Mouse (Mus musculus) neural tube, embryonic 12.5 days (tissue): ENCODE measurements around the gene Ccdc163. TPM values are rescaled to one million over a fixed set of nuclear protein-coding genes. Genes with fewer than 3 reads are reported as not detected.

Experiments used
- ATAC-seq: fragments of 200-750 bp; cut with Nextera tagmentation; 2 replicates; pipeline ENCODE4 v1.8.0; 2017; ENCODE audit warnings: low read depth, mild to moderate bottlenecking, moderate TSS enrichment, moderate library complexity; ENCODE audit not compliant: low FRiP score
- H3K27ac ChIP-seq: fragments of 300-500 bp; sonication (generic); 2 replicates; pipeline ENCODE4 v1.5.1; 2016
- H3K27me3 ChIP-seq: fragments of 300-500 bp; sonication (generic); replicated peaks from 2 replicates; pipeline ENCODE4 v1.6.1; 2016; ENCODE audit warnings: mild to moderate bottlenecking
- H3K36me3 ChIP-seq: fragments of 300-500 bp; sonication (generic); 2 replicates; pipeline ENCODE4 v1.6.1; 2016; ENCODE audit warnings: mild to moderate bottlenecking
- H3K4me1 ChIP-seq: fragments of 300-500 bp; sonication (generic); 2 replicates; pipeline ENCODE4 v1.6.1; 2016
- H3K4me2 ChIP-seq: fragments of 300-500 bp; sonication (generic); replicated peaks from 2 replicates; pipeline ENCODE4 v1.6.1; 2016; ENCODE audit warnings: mild to moderate bottlenecking
- H3K4me3 ChIP-seq: fragments of 300-500 bp; sonication (generic); 2 replicates; pipeline ENCODE4 v1.5.1; 2016
- H3K9ac ChIP-seq: fragments of 300-500 bp; sonication (generic); 2 replicates; pipeline ENCODE4 v1.6.1; 2016; ENCODE audit warnings: mild to moderate bottlenecking
- H3K9me3 ChIP-seq: fragments of 300-500 bp; sonication (generic); 2 replicates; pipeline ENCODE4 v1.6.1; 2016; ENCODE audit warnings: mild to moderate bottlenecking
- WGBS: fragments of 180-500 bp; shearing (Covaris S2); methylation state at CpG from one replicate; pipeline ENCODE4 v1.1.7; 2016; 5-methylcytosine and 5-hydroxymethylcytosine counted together
- polyA plus RNA-seq: library from polyadenylated mRNA; unstranded; fragments of >200 nt; fragmentation: Nextera tagmentation; extraction: Ambion mirVana; gene quantifications from 2 replicates; pipeline ENCODE4 v1.2.1, GENCODE M21; 2016

Gene Ccdc163
- polyA plus RNA-seq, 1 experiment from 2014 or later = 22.0 TPM

GRCm38 (mm10) chr4:116734996-116735395 is 26.7 kb downstream of the Ccdc163 start:
- Histone ChIP-seq H3K4me3 (no peak overlapping the region), H3K36me3 (no peaks in the 10 kb centered on the region), H3K27me3 (no peaks in the 10 kb centered on the region), H3K9me3 (no peaks in the 10 kb centered on the region), H3K4me2 (no peak overlapping the region), H3K4me1 (no peaks in the 10 kb centered on the region), H3K27ac (no peak overlapping the region), H3K9ac (no peak overlapping the region)
- whole genome bisulfite sequencing = 90% methylated on average over 2 of the region's 2 CpGs
- no peak for ATAC-seq

DNA sequence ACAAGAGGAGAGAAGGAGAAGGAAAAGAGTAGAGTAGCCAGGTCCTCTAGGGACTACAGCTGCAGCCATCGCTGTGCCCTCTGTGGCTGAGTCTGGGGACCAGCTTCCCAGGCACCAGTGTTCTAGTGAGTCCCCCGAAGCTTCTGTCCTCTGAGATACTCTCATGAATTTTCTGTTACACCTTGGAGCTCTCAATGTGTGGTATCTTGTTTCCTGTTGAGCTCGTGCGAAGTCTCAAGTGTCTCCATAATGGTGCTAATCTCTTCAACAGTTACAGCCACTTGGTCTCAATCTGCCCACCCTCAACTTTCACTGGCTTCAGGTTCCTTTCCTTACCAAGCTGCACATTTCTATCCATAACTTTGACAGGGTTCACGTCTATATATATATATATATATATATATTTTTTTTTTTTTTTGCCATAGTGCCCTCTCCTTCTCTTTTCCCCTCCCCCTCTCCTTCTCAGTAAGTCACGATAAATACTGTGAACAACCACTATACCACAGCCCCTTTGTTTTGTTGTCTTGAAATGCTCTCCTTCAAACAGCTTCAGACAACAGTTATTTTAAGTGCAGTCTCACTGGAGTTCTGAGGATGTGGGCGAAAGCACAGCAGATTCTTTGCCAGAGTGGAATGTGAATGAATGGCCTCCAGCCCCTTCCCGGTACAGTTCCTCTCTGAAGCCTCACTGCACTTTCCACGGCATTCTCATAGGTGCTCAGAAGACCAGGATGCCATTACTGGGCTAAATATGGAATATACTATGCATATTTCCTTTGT is 30.9 kb downstream of the Ccdc163 start:
- Histone ChIP-seq H3K36me3 (no peaks in the 10 kb centered on the region), H3K4me2 (no peak overlapping the region), H3K9me3 (no peaks in the 10 kb centered on the region), H3K4me1 (no peaks in the 10 kb centered on the region), H3K27ac (no peak overlapping the region), H3K4me3 (no peak overlapping the region), H3K27me3 (no peaks in the 10 kb centered on the region), H3K9ac (no peak overlapping the region)
- ATAC-seq = no peak
- WGBS = 86% methylated on average over 9 of the region's 9 CpGs

- ATAC-seq = no peak
- H3K4me1 ChIP-seq = no peaks in the 10 kb centered on the region
- 93% methylated on average over 2 of the region's 2 CpGs for WGBS
- no peaks in the 10 kb centered on the region for H3K9me3 ChIP-seq
- H3K27me3 ChIP-seq = no peaks in the 10 kb centered on the region
- no peak overlapping the region for H3K27ac ChIP-seq
- H3K4me2 ChIP-seq = no peak overlapping the region
- no peak overlapping the region for H3K4me3 ChIP-seq
- H3K36me3 ChIP-seq = no peaks in the 10 kb centered on the region
- H3K9ac ChIP-seq = no peak overlapping the region
These were observed 41.4 kb downstream of the Ccdc163 start for GRCm38 (mm10) chr4:116749750-116750149.

DNA sequence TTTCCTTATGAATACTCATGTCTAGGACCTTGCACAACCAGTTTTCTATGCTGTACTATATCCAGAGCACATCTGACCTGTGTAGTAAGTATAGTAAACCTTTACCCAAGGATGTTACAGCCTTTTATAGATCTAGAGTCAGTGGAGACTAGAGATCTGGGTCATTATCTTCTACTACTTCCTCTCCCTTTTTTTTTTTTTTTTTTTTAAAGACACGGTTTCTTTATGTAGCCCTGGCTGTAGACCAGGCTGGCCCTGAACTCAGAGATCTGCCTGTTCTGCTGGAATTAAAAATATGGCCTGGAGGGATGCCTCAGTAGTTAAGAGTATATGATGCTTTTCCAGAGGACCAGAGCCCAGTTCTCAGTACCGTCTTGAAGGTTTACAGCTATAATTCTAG is 53.6 kb downstream of the Ccdc163 start:
- no peaks in the 10 kb centered on the region for H3K27me3 ChIP-seq
- WGBS = 85% methylated on average over 2 of the region's 2 CpGs
- H3K36me3 ChIP-seq = no peaks in the 10 kb centered on the region
- H3K27ac ChIP-seq = no peak overlapping the region
- no peak for ATAC-seq
- H3K9ac ChIP-seq = no peak overlapping the region
- H3K4me1 ChIP-seq = no peaks in the 10 kb centered on the region
- no peak overlapping the region for H3K4me2 ChIP-seq
- H3K9me3 ChIP-seq = no peaks in the 10 kb centered on the region
- H3K4me3 ChIP-seq = no peak overlapping the region

GRCm38 (mm10) chr4:116764001-116764400 is 55.7 kb downstream of the Ccdc163 start:
- no peak overlapping the region for H3K9ac ChIP-seq
- no peak for ATAC-seq
- H3K27ac ChIP-seq = no peak overlapping the region
- no peaks in the 10 kb centered on the region for H3K9me3 ChIP-seq
- no peaks in the 10 kb centered on the region for H3K27me3 ChIP-seq
- H3K36me3 ChIP-seq = no peaks in the 10 kb centered on the region
- no peak overlapping the region for H3K4me3 ChIP-seq
- H3K4me2 ChIP-seq = no peak overlapping the region
- whole genome bisulfite sequencing = 94% methylated on average over 5 of the region's 5 CpGs
- H3K4me1 ChIP-seq = no peaks in the 10 kb centered on the region

DNA sequence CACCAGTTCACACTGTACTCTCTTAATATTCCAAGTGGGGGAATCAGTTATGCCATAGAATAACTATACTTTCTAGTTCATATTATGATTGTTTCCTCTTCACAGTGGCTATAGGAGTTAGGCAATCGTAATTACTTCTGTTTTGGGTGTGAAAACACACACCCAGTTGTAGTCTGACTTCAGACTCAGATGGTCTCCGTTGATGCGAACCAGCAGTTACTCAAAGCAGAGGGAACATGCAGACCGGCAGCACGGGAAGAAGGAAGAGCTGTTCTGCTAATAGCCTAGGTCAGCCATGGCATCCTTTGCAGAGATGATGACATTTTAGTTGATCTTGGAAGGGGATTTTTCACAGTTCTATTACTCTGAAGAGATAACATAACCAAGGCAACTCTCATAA is 60.2 kb downstream of the Ccdc163 start:
- Histone ChIP-seq H3K4me3 (no peak overlapping the region), H3K9ac (no peak overlapping the region), H3K4me2 (no peak overlapping the region), H3K36me3 (no peaks in the 10 kb centered on the region), H3K4me1 (no peaks in the 10 kb centered on the region), H3K9me3 (no peaks in the 10 kb centered on the region), H3K27ac (no peak overlapping the region), H3K27me3 (no peaks in the 10 kb centered on the region)
- 86% methylated on average over 5 of the region's 5 CpGs for WGBS
- no peak for ATAC-seq

DNA sequence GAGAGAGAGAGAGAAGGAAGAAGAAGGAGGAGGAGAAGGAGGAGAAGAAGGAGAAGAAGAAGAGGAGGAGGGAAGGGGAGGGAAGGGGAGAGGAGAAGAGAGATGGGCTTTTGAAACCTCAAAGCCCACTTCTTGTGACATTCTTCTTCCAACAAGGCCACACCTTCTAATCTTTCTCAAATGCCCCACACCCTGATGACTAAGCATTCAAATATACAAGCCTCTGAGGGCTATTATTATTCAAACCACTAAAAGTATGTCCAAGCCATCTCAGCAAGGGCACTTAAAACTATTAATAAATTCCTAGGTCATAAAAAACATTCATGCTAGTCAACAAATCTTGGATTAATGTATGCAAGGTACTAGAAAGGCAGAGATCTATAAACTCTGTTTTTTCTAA is 60.8 kb downstream of the Ccdc163 start:
- Histone ChIP-seq H3K4me3 (no peak overlapping the region), H3K36me3 (no peaks in the 10 kb centered on the region), H3K9ac (no peak overlapping the region), H3K4me2 (no peak overlapping the region), H3K27ac (no peak overlapping the region), H3K9me3 (no peaks in the 10 kb centered on the region), H3K27me3 (no peaks in the 10 kb centered on the region), H3K4me1 (no peaks in the 10 kb centered on the region)
- no peak for ATAC-seq

GRCm38 (mm10) chr4:116776391-116776790 is 68.1 kb downstream of the Ccdc163 start:
- no peak overlapping the region for H3K4me2 ChIP-seq
- no peak overlapping the region for H3K4me3 ChIP-seq
- H3K27me3 ChIP-seq = no peaks in the 10 kb centered on the region
- H3K36me3 ChIP-seq = no peaks in the 10 kb centered on the region
- 96% methylated on average over 5 of the region's 5 CpGs for WGBS
- no peak overlapping the region for H3K9ac ChIP-seq
- H3K27ac ChIP-seq = no peak overlapping the region
- H3K9me3 ChIP-seq = no peaks in the 10 kb centered on the region
- H3K4me1 ChIP-seq = no peaks in the 10 kb centered on the region
- ATAC-seq = no peak

- peaks cover 5% of the 10 kb centered on the region; the same call in 1 of the 2 replicates for H3K4me1 ChIP-seq
- no peak for ATAC-seq
- H3K27ac ChIP-seq = no peak overlapping the region
- no peaks in the 10 kb centered on the region for H3K36me3 ChIP-seq
- 79% methylated on average over 3 of the region's 3 CpGs for WGBS
- H3K9ac ChIP-seq = no peak overlapping the region
- no peaks in the 10 kb centered on the region for H3K27me3 ChIP-seq
- no peak overlapping the region for H3K4me3 ChIP-seq
- no peak overlapping the region for H3K4me2 ChIP-seq
- H3K9me3 ChIP-seq = no peaks in the 10 kb centered on the region
These were observed 68.8 kb downstream of the Ccdc163 start for GRCm38 (mm10) chr4:116777079-116777478.

DNA sequence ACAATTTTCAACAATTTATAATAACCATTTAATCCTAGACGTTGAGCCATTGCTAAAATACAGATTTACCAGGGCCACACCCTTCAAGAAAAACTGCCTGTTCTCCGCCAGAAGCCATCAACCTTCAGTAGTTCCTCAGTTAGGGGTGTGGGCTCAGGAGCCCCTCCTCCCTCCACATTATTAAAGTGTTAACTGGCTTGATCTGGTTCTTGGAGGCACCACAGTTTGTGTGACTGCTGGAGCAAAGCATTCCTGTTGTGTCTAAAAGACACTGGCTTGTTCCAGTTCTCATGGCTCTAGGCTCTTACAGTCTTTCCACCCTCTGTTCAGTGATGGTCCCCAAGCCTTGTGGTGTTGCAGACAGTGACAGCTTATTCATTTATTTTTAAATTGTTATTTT is 72.2 kb downstream of the Ccdc163 start:
- Histone ChIP-seq H3K27ac (no peak overlapping the region), H3K27me3 (no peaks in the 10 kb centered on the region), H3K4me3 (no peak overlapping the region), H3K4me1 (peaks cover 11% of the 10 kb centered on the region; the same call in 1 of the 2 replicates), H3K9me3 (no peaks in the 10 kb centered on the region), H3K4me2 (no peak overlapping the region), H3K9ac (no peak overlapping the region), H3K36me3 (no peaks in the 10 kb centered on the region)
- no peak for ATAC-seq
- 73% methylated on average over 2 of the region's 2 CpGs for WGBS

DNA sequence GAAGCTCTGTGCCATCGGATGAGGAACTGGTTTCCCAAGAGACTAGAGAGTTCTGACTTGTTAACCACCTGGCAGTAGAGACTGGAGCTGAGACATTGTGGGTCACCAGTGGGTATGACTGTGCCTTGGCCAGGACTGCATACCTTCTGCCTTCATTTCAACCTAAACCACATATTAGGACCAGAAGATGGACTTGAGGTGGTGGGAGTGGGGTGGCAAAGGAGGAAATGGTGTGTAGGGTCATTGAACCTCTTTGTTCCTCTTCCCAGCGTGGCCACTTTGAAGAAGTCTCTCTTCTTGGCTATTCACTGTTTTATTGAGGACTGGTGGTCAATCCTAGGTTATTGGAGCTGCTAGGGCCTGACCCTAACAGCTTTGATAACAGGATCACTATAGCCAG is 73.1 kb downstream of the Ccdc163 start:
- Histone ChIP-seq H3K36me3 (no peaks in the 10 kb centered on the region), H3K9me3 (no peaks in the 10 kb centered on the region; the same call in 1 of the 2 replicates), H3K27me3 (no peaks in the 10 kb centered on the region), H3K9ac (no peak overlapping the region), H3K4me2 (no peak overlapping the region), H3K4me3 (no peak overlapping the region), H3K27ac (no peak overlapping the region), H3K4me1 (peaks cover 11% of the 10 kb centered on the region; the same call in 1 of the 2 replicates)
- ATAC-seq = no peak
- 13% methylated on average over 2 of the region's 2 CpGs for WGBS

DNA sequence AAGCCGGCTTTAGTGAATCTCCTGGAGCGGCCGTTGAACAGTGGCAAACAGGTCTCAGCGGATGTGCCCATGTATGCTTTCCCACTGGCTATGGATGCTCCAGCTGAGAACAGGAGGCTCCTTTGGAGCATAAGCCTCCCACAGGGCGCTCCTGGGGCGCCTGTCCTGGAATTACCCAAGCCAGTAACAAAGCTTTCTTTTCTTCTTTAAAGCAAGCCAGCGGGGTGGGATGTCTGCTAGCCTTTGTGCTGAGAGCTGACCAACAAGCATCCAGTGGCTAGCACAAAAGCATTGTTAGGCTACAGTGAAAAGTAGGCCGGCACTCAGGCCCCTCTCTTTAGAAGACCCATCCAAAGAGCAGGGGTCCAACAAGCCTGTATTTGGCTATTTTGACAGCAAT is 73.9 kb downstream of the Ccdc163 start:
- 0 out of 2 replicates have a peak overlapping the region, but pooled peaks have one; percentile 13 for H3K9ac ChIP-seq
- 3% methylated on average over 8 of the region's 8 CpGs for WGBS
- H3K4me2 ChIP-seq = no peak overlapping the region; the same call in 1 of the 2 replicates
- ATAC-seq = no peak
- H3K9me3 ChIP-seq = no peaks in the 10 kb centered on the region; the same call in 1 of the 2 replicates
- peaks cover 11% of the 10 kb centered on the region; the same call in 1 of the 2 replicates for H3K4me1 ChIP-seq
- no peak overlapping the region for H3K4me3 ChIP-seq
- H3K27me3 ChIP-seq = no peaks in the 10 kb centered on the region
- H3K27ac ChIP-seq = no peak overlapping the region
- H3K36me3 ChIP-seq = no peaks in the 10 kb centered on the region

GRCm38 (mm10) chr4:116786587-116786986 is 78.3 kb downstream of the Ccdc163 start:
- no peak overlapping the region for H3K4me2 ChIP-seq
- H3K4me3 ChIP-seq = no peak overlapping the region
- H3K9ac ChIP-seq = no peak overlapping the region
- no peaks in the 10 kb centered on the region; the same call in 1 of the 2 replicates for H3K9me3 ChIP-seq
- H3K4me1 ChIP-seq = peaks cover 11% of the 10 kb centered on the region; the same call in 1 of the 2 replicates
- H3K36me3 ChIP-seq = no peaks in the 10 kb centered on the region
- ATAC-seq = no peak
- no peaks in the 10 kb centered on the region for H3K27me3 ChIP-seq
- 91% methylated on average over 1 of the region's 1 CpGs for WGBS
- no peak overlapping the region for H3K27ac ChIP-seq
